Mouse (Mus musculus) liver, postnatal 0 days (tissue): Measurements from ENCODE around the gene Lrguk.

Source experiments
- CTCF ChIP-seq: sonication (generic); IDR thresholded peaks from 2 replicates; pipeline ENCODE4 v1.5.1; 2016; ENCODE audit warnings: antibody characterized with exemption, low read depth
- EP300 ChIP-seq: IDR thresholded peaks from 2 replicates; pipeline ENCODE4 v1.6.1; 2016; ENCODE audit warnings: antibody characterized with exemption, low read depth, mild to moderate bottlenecking

DNA sequence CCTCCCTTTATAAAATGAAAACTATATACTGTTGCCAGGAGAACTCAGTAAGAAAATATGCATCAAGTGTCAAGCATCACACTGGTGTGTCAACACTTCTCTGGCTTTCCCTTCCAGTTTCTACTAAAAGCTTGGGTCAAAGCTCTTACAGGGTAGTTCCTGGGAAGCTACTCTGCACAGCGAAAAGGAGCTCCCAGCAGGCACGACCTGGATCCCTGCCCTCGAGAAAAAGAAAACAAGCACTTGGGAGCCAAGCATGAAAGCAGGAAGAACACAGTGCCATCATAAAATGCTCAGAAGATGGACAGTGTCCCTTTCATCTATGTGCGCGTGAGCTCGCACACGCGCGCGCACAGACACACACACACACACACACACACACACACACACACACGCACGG, 144.0 kb downstream of the Lrguk start:
- TF ChIP-seq CTCF: no peak
- no peak for TF ChIP-seq EP300
